ENCODE assay signal across 22 mouse cellular contexts in the genomic region with DNA sequence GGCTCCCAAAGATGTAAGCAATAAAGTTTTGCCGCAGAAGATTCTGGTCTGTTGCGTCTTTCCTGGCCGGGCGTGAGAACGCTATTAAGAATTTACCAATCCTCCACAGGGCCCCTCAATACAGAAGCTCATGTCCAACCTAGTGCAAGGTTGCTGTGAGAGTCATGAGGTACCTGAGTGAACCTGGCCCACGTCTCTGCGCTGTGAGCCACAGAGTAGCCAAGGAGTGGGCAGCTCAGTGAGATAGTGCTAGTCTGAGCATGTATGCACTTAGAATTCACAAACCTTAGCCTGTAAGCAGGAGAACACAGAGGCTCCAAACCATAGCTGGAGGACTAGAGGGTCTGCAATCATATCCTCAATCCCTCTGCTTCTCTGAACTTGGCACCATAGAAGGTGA. TPM values are rescaled to one million over a fixed set of nuclear protein-coding genes. Genes with fewer than 3 reads are reported as not detected.
DNase-seq lines count a peak whose midpoint lies in the region; ATAC-seq and TF ChIP-seq lines count a peak whose summit lies in the region.
"Had no signal": no experiment of that assay in that cellular context is flagged by ENCODE, and none has a peak within 500 bp of the region (broad histone marks: within the 10 kb centered on the region; RNA-seq: fewer than 3 reads in every experiment).

No protein-coding gene starts in this region.

- TF ChIP-seq EP300 in liver, embryonic 14.5 days (IDR thresholded peaks at IDR 0.05; ENCODE audit: low read depth), result no peak

- peak overlapping the region; percentile 54 for H3K4me3 ChIP-seq in erythroblast, embryonic 14.5 days (replicated peaks)
- peak overlapping the region; percentile 2 to 38 for H3K4me3 ChIP-seq in liver, embryonic 14.5 days (ENCODE audit: insufficient read depth in 1 of 2, low read depth in 2 of 2, low read length in 2 of 2)
- H3K4me3 ChIP-seq: embryonic facial prominence, embryonic 10.5 days; forebrain, embryonic 12.5 days; heart, adult 2 months; heart, embryonic 15.5 days; hindbrain, embryonic 10.5 days; hindbrain, embryonic 15.5 days had no signal

- H3K4me2 ChIP-seq in liver, embryonic 14.5 days (ENCODE audit: low read depth), result peak overlapping the region; percentile 47
- H3K4me2 ChIP-seq: forebrain, embryonic 12.5 days; heart, embryonic 11.5 days; heart, embryonic 15.5 days; hindbrain, embryonic 15.5 days had no signal

- H3K27me3 ChIP-seq in erythroblast, embryonic 14.5 days (ENCODE audit: control insufficient read depth), result no peaks in the 10 kb centered on the region
- no peaks in the 10 kb centered on the region for H3K27me3 ChIP-seq in liver, embryonic 14.5 days (ENCODE audit: control insufficient read depth, insufficient read depth, low read length)
- H3K27me3 ChIP-seq: forebrain, embryonic 12.5 days; heart, embryonic 15.5 days; hindbrain, embryonic 15.5 days had no signal

- peaks cover 4% of the 10 kb centered on the region for H3K9me3 ChIP-seq in erythroblast, embryonic 14.5 days (ENCODE audit: control insufficient read depth, low read length)
- H3K9me3 ChIP-seq in liver, embryonic 14.5 days (ENCODE audit: control insufficient read depth, low read length), result no peaks in the 10 kb centered on the region
- H3K9me3 ChIP-seq: embryonic facial prominence, embryonic 10.5 days; forebrain, embryonic 12.5 days; heart, embryonic 15.5 days; hindbrain, embryonic 15.5 days had no signal

- intact Hi-C loops in heart, postnatal 14 days (cut with DNase I), result no loop called here

- no peaks in the 10 kb centered on the region for H3K36me3 ChIP-seq in erythroblast, embryonic 14.5 days (ENCODE audit: control insufficient read depth)
- no peaks in the 10 kb centered on the region for H3K36me3 ChIP-seq in liver, embryonic 14.5 days (replicated peaks; ENCODE audit: control insufficient read depth, insufficient read depth, low read depth)
- H3K36me3 ChIP-seq: embryonic facial prominence, embryonic 10.5 days; forebrain, embryonic 12.5 days; heart, embryonic 15.5 days; hindbrain, embryonic 10.5 days; hindbrain, embryonic 15.5 days had no signal

- WGBS in liver, embryonic 14.5 days (ENCODE audit: insufficient replicate concordance), result 87% methylated on average over 7 of the region's 7 CpGs

- H3K9ac ChIP-seq in liver, embryonic 14.5 days (replicated peaks), result no peak overlapping the region
- H3K9ac ChIP-seq: forebrain, embryonic 12.5 days; heart, embryonic 15.5 days; hindbrain, embryonic 15.5 days had no signal

- H3K27ac ChIP-seq in liver, embryonic 14.5 days, result peak overlapping the region; percentile 37
- H3K27ac ChIP-seq: embryonic facial prominence, embryonic 10.5 days; forebrain, embryonic 12.5 days; heart, adult 2 months; heart, embryonic 15.5 days; hindbrain, embryonic 10.5 days; hindbrain, embryonic 15.5 days had no signal

- peak; percentile 81 for DNase-seq in heart, adult 11 months
- DNase-seq in heart, postnatal 14 days, result no peak
- no peak for DNase-seq in liver, embryonic 14.5 days (ENCODE audit: low read depth in 3 of 3, low spot score in 3 of 3)
- DNase-seq in left cerebral cortex, adult 18-20 months (ENCODE audit: low spot score in 2 of 2), result no peak
- no peak for DNase-seq in T-cell, adult 2 months (ENCODE audit: low spot score)
- no peak for DNase-seq in lung, postnatal 36 days
- DNase-seq: adrenal gland, postnatal 10 days; B cell, adult 2 months; cerebellum, adult 18-20 months; cerebellum, postnatal 10 days; gastrocnemius, postnatal 10 days; heart, adult 2 months had no signal

- peaks cover 31% of the 10 kb centered on the region for H3K4me1 ChIP-seq in erythroblast, embryonic 14.5 days (ENCODE audit: control insufficient read depth)
- H3K4me1 ChIP-seq in liver, embryonic 14.5 days (replicated peaks; ENCODE audit: control insufficient read depth in 2 of 2, insufficient read depth in 2 of 2, low read length in 1 of 2), result peaks cover 15 to 22% of the 10 kb centered on the region in 2 experiments
- H3K4me1 ChIP-seq: embryonic facial prominence, embryonic 10.5 days; forebrain, embryonic 12.5 days; heart, embryonic 15.5 days; hindbrain, embryonic 10.5 days; hindbrain, embryonic 15.5 days had no signal

- peak; percentile 36; the same call in 1 of the 2 replicates for ATAC-seq in liver, embryonic 14.5 days (ENCODE audit: insufficient read depth)
- ATAC-seq in megakaryocyte progenitor cell, adult 5-6 weeks (replicated peaks; ENCODE audit: poor library complexity), result 0 out of 2 replicates have a peak, but pooled peaks have one; percentile 6
- ATAC-seq: CD4-positive, CD25-positive, alpha-beta regulatory T cell, adult 4 months; forebrain, embryonic 16.5 days had no signal

- no peak for TF ChIP-seq CTCF in liver, embryonic 14.5 days (IDR thresholded peaks at IDR 0.05; ENCODE audit: low read depth)

RNA-seq across cellular contexts. Expression of a gene that starts 10.4 kb away (rescaled TPM):
- total RNA-seq in heart, postnatal 14 days (2021), result 10 to 100 TPM; 28.8 to 29.1 TPM
- 0.11 and 0.15 TPM in 2 replicates for polyA plus RNA-seq in erythroblast, embryonic 14.5 days (2012)
- polyA plus RNA-seq in liver, embryonic 14.5 days (2012; rRNA removed), result 1.6 and 1.9 TPM in 2 replicates
- polyA plus RNA-seq in liver, embryonic 14.5 days (2014; fragmentation: Nextera tagmentation; extraction: Ambion mirVana), result 1.4 and 2.2 TPM in 2 replicates
- 5.4 and 8.4 TPM in 2 replicates for total RNA-seq in megakaryocyte progenitor cell, adult 5-6 weeks (2015)
- 8.5 and 11.3 TPM in 2 replicates for total RNA-seq in megakaryocyte progenitor cell, adult 5-6 weeks (2017)
- total RNA-seq in left cerebral cortex, adult 18-20 months (2021), result 10 to 100 TPM; 23.1 to 24.0 TPM

RNA-seq across cellular contexts. Expression of a gene that starts 37.5 kb away (rescaled TPM):
- 10 to 100 TPM; 46.5 to 53.9 TPM for total RNA-seq in heart, postnatal 14 days (2021)
- 4.4 and 5.0 TPM in 2 replicates for polyA plus RNA-seq in erythroblast, embryonic 14.5 days (2012)
- polyA plus RNA-seq in liver, embryonic 14.5 days (2012; rRNA removed), result 10.3 and 14.0 TPM in 2 replicates
- polyA plus RNA-seq in liver, embryonic 14.5 days (2014; fragmentation: Nextera tagmentation; extraction: Ambion mirVana), result 13.7 and 16.1 TPM in 2 replicates
- 11.7 and 16.5 TPM in 2 replicates for total RNA-seq in megakaryocyte progenitor cell, adult 5-6 weeks (2015)
- total RNA-seq in megakaryocyte progenitor cell, adult 5-6 weeks (2017), result 36.9 and 41.9 TPM in 2 replicates
- total RNA-seq in left cerebral cortex, adult 18-20 months (2021), result 10 to 100 TPM; 63.6 to 73.4 TPM

RNA-seq across cellular contexts. Expression of a gene that starts 37.6 kb away (rescaled TPM):
- total RNA-seq in heart, postnatal 14 days (2021), result 10 to 100 TPM in 1 of 2 experiments, 1 to 10 TPM in 1; 8.8 to 12.6 TPM
- 7.1 and 8.9 TPM in 2 replicates for polyA plus RNA-seq in erythroblast, embryonic 14.5 days (2012)
- 4.4 and 5.4 TPM in 2 replicates for polyA plus RNA-seq in liver, embryonic 14.5 days (2012; rRNA removed)
- polyA plus RNA-seq in liver, embryonic 14.5 days (2014; fragmentation: Nextera tagmentation; extraction: Ambion mirVana), result 6.8 and 7.5 TPM in 2 replicates
- total RNA-seq in megakaryocyte progenitor cell, adult 5-6 weeks (2015), result 1.8 and 2.2 TPM in 2 replicates
- total RNA-seq in megakaryocyte progenitor cell, adult 5-6 weeks (2017), result 2.5 and 3.1 TPM in 2 replicates
- 1 to 10 TPM; 7.5 to 8.9 TPM for total RNA-seq in left cerebral cortex, adult 18-20 months (2021)

RNA-seq across cellular contexts. Expression of a gene that starts 52.9 kb away (rescaled TPM):
- total RNA-seq in heart, postnatal 14 days (2021), result 10 to 100 TPM; 19.2 to 20.2 TPM
- 5.4 and 7.7 TPM in 2 replicates for polyA plus RNA-seq in erythroblast, embryonic 14.5 days (2012)
- polyA plus RNA-seq in liver, embryonic 14.5 days (2012; rRNA removed), result 24.9 and 27.3 TPM in 2 replicates
- polyA plus RNA-seq in liver, embryonic 14.5 days (2014; fragmentation: Nextera tagmentation; extraction: Ambion mirVana), result 18.5 and 21.7 TPM in 2 replicates
- total RNA-seq in megakaryocyte progenitor cell, adult 5-6 weeks (2015), result 27.1 and 32.3 TPM in 2 replicates
- total RNA-seq in megakaryocyte progenitor cell, adult 5-6 weeks (2017), result 26.7 and 29.2 TPM in 2 replicates
- 10 to 100 TPM; 70.6 to 81.2 TPM for total RNA-seq in left cerebral cortex, adult 18-20 months (2021)
